Mouse (Mus musculus): ENCODE data around the gene Sik2. TPM values are rescaled to one million over a fixed set of nuclear protein-coding genes. Genes with fewer than 3 reads are reported as not detected.
A peak's percentile ranks its signal among the peaks of the same experiment; 100 is the strongest.

Sik2 gene
- polyA plus RNA-seq, 1 experiment from 2014 or later: 17.9 TPM

DNA sequence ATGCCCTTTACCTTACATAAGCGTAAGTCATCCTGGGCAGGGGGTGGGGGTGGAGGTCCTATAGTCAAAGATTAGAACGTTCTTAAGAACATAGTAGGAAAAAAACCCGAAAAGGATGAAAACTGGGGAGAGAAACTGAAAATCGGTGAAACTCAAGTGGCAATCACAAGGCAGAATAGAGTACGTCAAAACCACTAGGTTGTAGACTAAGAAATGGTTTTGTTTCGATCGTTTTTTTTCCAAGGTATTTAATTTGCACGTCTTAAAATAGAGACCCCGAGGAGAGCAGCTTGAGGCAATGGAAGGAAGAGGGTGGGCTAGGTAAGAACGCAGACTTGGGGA is 1.2 kb downstream of the Sik2 start:
- H3K4me3 ChIP-seq (ENCODE audit: low read length): peak overlapping the region; percentile 89
- peak overlapping the region; percentile 87 for H3K9ac ChIP-seq (ENCODE audit: low read depth, low read length)
- H3K27ac ChIP-seq (ENCODE audit: low read depth, low read length): no peak overlapping the region
- peak overlapping the region; percentile 83 for H3K4me2 ChIP-seq (replicated peaks; ENCODE audit: low read depth, low read length)
- 10% methylated on average over 10 of the region's 10 CpGs for WGBS
- no peak for ATAC-seq (ENCODE audit: low FRiP score, low TSS enrichment)
- H3K9me3 ChIP-seq (ENCODE audit: control insufficient read depth, low read length): no peaks in the 10 kb centered on the region
- no peaks in the 10 kb centered on the region for H3K36me3 ChIP-seq (ENCODE audit: control insufficient read depth, insufficient read depth, low read length)
- H3K27me3 ChIP-seq (ENCODE audit: control insufficient read depth, insufficient read depth, low read length): 0 out of 2 replicates have a peak, but pooled peaks cover 4% of the 10 kb centered on the region
- peaks cover 9% of the 10 kb centered on the region for H3K4me1 ChIP-seq (ENCODE audit: control insufficient read depth, insufficient read depth, low read length)

DNA sequence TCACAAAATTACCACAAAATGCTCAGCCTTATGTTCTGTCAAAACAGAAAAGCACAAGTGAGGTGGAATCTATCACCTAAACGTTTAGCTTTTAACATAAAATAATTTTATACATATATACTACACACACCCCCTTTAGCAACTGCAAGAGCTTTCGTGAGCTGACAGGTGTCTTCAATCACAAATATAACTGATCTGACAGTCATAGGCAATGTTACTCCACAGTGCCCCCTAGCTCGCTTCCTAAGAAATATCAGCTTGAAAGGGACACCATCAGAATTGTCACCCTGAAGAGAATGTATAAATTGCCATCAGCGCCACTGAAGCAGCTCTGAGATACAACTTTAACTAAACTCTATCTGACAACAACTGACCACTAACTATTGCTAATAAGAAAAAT is 2.0 kb downstream of the Sik2 start:
- ATAC-seq (ENCODE audit: low FRiP score, low TSS enrichment): no peak
- H3K4me2 ChIP-seq (replicated peaks; ENCODE audit: low read depth, low read length): no peak overlapping the region
- H3K9me3 ChIP-seq (ENCODE audit: control insufficient read depth, low read length): no peaks in the 10 kb centered on the region
- 6% methylated on average over 4 of the region's 4 CpGs for WGBS
- no peak overlapping the region for H3K9ac ChIP-seq (ENCODE audit: low read depth, low read length)
- no peak overlapping the region for H3K4me3 ChIP-seq (ENCODE audit: low read length)
- 0 out of 2 replicates have a peak, but pooled peaks cover 4% of the 10 kb centered on the region for H3K27me3 ChIP-seq (ENCODE audit: control insufficient read depth, insufficient read depth, low read length)
- no peak overlapping the region for H3K27ac ChIP-seq (ENCODE audit: low read depth, low read length)
- no peaks in the 10 kb centered on the region for H3K36me3 ChIP-seq (ENCODE audit: control insufficient read depth, insufficient read depth, low read length)
- H3K4me1 ChIP-seq (ENCODE audit: control insufficient read depth, insufficient read depth, low read length): peaks cover 9% of the 10 kb centered on the region

GRCm38 (mm10) chr9:51004062-51004461 is 4.8 kb downstream of the Sik2 start:
- H3K4me2 ChIP-seq (replicated peaks; ENCODE audit: low read depth, low read length): no peak overlapping the region
- H3K36me3 ChIP-seq (ENCODE audit: control insufficient read depth, insufficient read depth, low read length): no peaks in the 10 kb centered on the region
- H3K27ac ChIP-seq (ENCODE audit: low read depth, low read length): no peak overlapping the region
- no peaks in the 10 kb centered on the region for H3K27me3 ChIP-seq (ENCODE audit: control insufficient read depth, insufficient read depth, low read length)
- no peak overlapping the region for H3K4me3 ChIP-seq (ENCODE audit: low read length)
- no peaks in the 10 kb centered on the region for H3K9me3 ChIP-seq (ENCODE audit: control insufficient read depth, low read length)
- H3K4me1 ChIP-seq (ENCODE audit: control insufficient read depth, insufficient read depth, low read length): peaks cover 9% of the 10 kb centered on the region
- 88% methylated on average over 1 of the region's 1 CpGs for WGBS
- no peak for ATAC-seq (ENCODE audit: low FRiP score, low TSS enrichment)
- no peak overlapping the region for H3K9ac ChIP-seq (ENCODE audit: low read depth, low read length)

GRCm38 (mm10) chr9:50986677-50987076 is 22.2 kb downstream of the Sik2 start:
- H3K36me3 ChIP-seq (ENCODE audit: control insufficient read depth, insufficient read depth, low read length): no peaks in the 10 kb centered on the region
- H3K27me3 ChIP-seq (ENCODE audit: control insufficient read depth, insufficient read depth, low read length): no peaks in the 10 kb centered on the region
- ATAC-seq (ENCODE audit: low FRiP score, low TSS enrichment): no peak
- H3K9ac ChIP-seq (ENCODE audit: low read depth, low read length): no peak overlapping the region
- no peak overlapping the region for H3K4me3 ChIP-seq (ENCODE audit: low read length)
- no peaks in the 10 kb centered on the region for H3K4me1 ChIP-seq (ENCODE audit: control insufficient read depth, insufficient read depth, low read length)
- no peaks in the 10 kb centered on the region for H3K9me3 ChIP-seq (ENCODE audit: control insufficient read depth, low read length)
- no peak overlapping the region for H3K27ac ChIP-seq (ENCODE audit: low read depth, low read length)
- H3K4me2 ChIP-seq (replicated peaks; ENCODE audit: low read depth, low read length): no peak overlapping the region

GRCm38 (mm10) chr9:50986123-50986522 is 22.8 kb downstream of the Sik2 start:
- H3K27me3 ChIP-seq (ENCODE audit: control insufficient read depth, insufficient read depth, low read length): no peaks in the 10 kb centered on the region
- no peaks in the 10 kb centered on the region for H3K36me3 ChIP-seq (ENCODE audit: control insufficient read depth, insufficient read depth, low read length)
- H3K4me2 ChIP-seq (replicated peaks; ENCODE audit: low read depth, low read length): no peak overlapping the region
- no peak overlapping the region for H3K9ac ChIP-seq (ENCODE audit: low read depth, low read length)
- no peak overlapping the region for H3K4me3 ChIP-seq (ENCODE audit: low read length)
- H3K27ac ChIP-seq (ENCODE audit: low read depth, low read length): no peak overlapping the region
- no peak for ATAC-seq (ENCODE audit: low FRiP score, low TSS enrichment)
- WGBS: 38% methylated on average over 8 of the region's 8 CpGs
- no peaks in the 10 kb centered on the region for H3K4me1 ChIP-seq (ENCODE audit: control insufficient read depth, insufficient read depth, low read length)
- no peaks in the 10 kb centered on the region for H3K9me3 ChIP-seq (ENCODE audit: control insufficient read depth, low read length)

GRCm38 (mm10) chr9:50981499-50982190 is 27.2 kb downstream of the Sik2 start:
- H3K4me2 ChIP-seq (replicated peaks; ENCODE audit: low read depth, low read length): no peak overlapping the region
- ATAC-seq (ENCODE audit: low FRiP score, low TSS enrichment): no peak
- H3K9me3 ChIP-seq (ENCODE audit: control insufficient read depth, low read length): no peaks in the 10 kb centered on the region
- no peak overlapping the region for H3K4me3 ChIP-seq (ENCODE audit: low read length)
- no peak overlapping the region for H3K27ac ChIP-seq (ENCODE audit: low read depth, low read length)
- H3K36me3 ChIP-seq (ENCODE audit: control insufficient read depth, insufficient read depth, low read length): no peaks in the 10 kb centered on the region
- 92% methylated on average over 4 of the region's 4 CpGs for WGBS
- no peaks in the 10 kb centered on the region for H3K4me1 ChIP-seq (ENCODE audit: control insufficient read depth, insufficient read depth, low read length)
- H3K9ac ChIP-seq (ENCODE audit: low read depth, low read length): no peak overlapping the region
- H3K27me3 ChIP-seq (ENCODE audit: control insufficient read depth, insufficient read depth, low read length): no peaks in the 10 kb centered on the region

DNA sequence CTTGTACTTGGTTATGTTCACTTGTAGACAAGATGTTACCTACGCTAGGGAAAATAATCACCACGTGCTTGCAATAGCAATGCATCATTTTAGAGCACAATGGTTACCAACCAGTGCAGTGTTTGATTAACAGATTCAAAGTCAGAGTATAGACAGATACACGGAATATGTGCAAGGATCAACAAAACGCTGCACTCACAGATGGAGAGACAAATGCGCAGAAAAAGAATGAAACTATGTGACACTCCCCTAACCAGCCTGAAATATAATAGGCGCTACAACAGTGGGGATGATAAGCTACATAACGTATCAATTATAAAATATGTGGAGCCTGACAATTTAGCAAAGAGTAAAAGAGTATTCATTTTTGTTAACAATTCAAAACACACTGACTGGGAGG is 34.2 kb downstream of the Sik2 start:
- Histone ChIP-seq H3K27ac (ENCODE audit: low read depth, low read length) (no peak overlapping the region), H3K4me2 (replicated peaks; ENCODE audit: low read depth, low read length) (no peak overlapping the region), H3K4me1 (ENCODE audit: control insufficient read depth, insufficient read depth, low read length) (no peaks in the 10 kb centered on the region), H3K9ac (ENCODE audit: low read depth, low read length) (no peak overlapping the region), H3K27me3 (ENCODE audit: control insufficient read depth, insufficient read depth, low read length) (no peaks in the 10 kb centered on the region), H3K36me3 (ENCODE audit: control insufficient read depth, insufficient read depth, low read length) (no peaks in the 10 kb centered on the region), H3K9me3 (ENCODE audit: control insufficient read depth, low read length) (no peaks in the 10 kb centered on the region), H3K4me3 (ENCODE audit: low read length) (no peak overlapping the region)
- WGBS: 89% methylated on average over 7 of the region's 7 CpGs
- ATAC-seq (ENCODE audit: low FRiP score, low TSS enrichment): no peak

DNA sequence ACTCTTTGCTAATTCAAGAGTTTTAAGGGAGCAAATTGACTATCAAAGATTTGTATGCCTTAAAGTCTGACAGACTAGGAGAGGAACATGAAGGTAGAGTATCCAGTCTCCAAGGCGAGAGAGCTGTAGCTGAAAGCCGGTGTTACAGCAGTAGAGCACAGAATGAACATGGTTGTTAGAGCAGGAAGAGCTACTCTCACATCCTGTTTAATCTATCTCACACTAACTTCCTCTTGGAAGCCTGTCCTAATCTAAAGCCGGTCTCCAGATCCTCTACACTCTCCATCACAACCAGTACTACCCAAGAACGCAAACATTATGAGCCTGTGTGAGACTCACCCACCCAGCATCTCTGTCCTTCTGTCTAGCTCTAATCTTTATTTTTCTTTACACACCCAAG is 38.5 kb downstream of the Sik2 start:
- no peak for ATAC-seq (ENCODE audit: low FRiP score, low TSS enrichment)
- no peak overlapping the region for H3K4me3 ChIP-seq (ENCODE audit: low read length)
- H3K36me3 ChIP-seq (ENCODE audit: control insufficient read depth, insufficient read depth, low read length): no peaks in the 10 kb centered on the region
- 89% methylated on average over 4 of the region's 4 CpGs for WGBS
- H3K9ac ChIP-seq (ENCODE audit: low read depth, low read length): no peak overlapping the region
- H3K4me1 ChIP-seq (ENCODE audit: control insufficient read depth, insufficient read depth, low read length): no peaks in the 10 kb centered on the region
- no peaks in the 10 kb centered on the region for H3K27me3 ChIP-seq (ENCODE audit: control insufficient read depth, insufficient read depth, low read length)
- H3K4me2 ChIP-seq (replicated peaks; ENCODE audit: low read depth, low read length): no peak overlapping the region
- H3K9me3 ChIP-seq (ENCODE audit: control insufficient read depth, low read length): no peaks in the 10 kb centered on the region
- H3K27ac ChIP-seq (ENCODE audit: low read depth, low read length): no peak overlapping the region

DNA sequence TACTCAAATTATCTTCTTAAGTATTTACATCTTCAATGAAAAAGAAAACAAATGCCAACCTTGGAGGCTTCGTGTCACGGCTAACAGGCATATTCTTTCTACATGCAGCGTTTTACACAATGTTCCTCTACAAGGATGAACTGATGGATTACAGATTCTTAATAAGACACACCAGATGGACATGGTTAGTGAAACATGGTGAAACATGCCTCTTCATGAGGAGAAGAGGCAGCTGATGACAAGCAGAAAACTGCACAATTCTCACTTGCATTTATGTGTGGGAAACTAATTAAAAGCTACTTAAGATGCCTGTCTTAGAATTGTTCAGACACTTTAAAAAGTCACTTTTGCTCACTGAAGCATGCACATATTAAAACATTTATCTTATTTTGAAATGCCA is 39.6 kb downstream of the Sik2 start:
- 95% methylated on average over 3 of the region's 3 CpGs for WGBS
- Histone ChIP-seq H3K27me3 (ENCODE audit: control insufficient read depth, insufficient read depth, low read length) (no peaks in the 10 kb centered on the region), H3K36me3 (ENCODE audit: control insufficient read depth, insufficient read depth, low read length) (no peaks in the 10 kb centered on the region), H3K4me3 (ENCODE audit: low read length) (no peak overlapping the region), H3K4me2 (replicated peaks; ENCODE audit: low read depth, low read length) (no peak overlapping the region), H3K9ac (ENCODE audit: low read depth, low read length) (no peak overlapping the region), H3K9me3 (ENCODE audit: control insufficient read depth, low read length) (no peaks in the 10 kb centered on the region), H3K27ac (ENCODE audit: low read depth, low read length) (no peak overlapping the region), H3K4me1 (ENCODE audit: control insufficient read depth, insufficient read depth, low read length) (no peaks in the 10 kb centered on the region)
- no peak for ATAC-seq (ENCODE audit: low FRiP score, low TSS enrichment)
